Mouse (Mus musculus) midbrain, embryonic 16.5 days (tissue): ENCODE data around the gene Spag7. TPM values are rescaled to one million over a fixed set of nuclear protein-coding genes. Genes with fewer than 3 reads are reported as not detected.

ENCODE experiments used
- ATAC-seq: fragments of 200-750 bp; cut with Nextera tagmentation; 2 replicates; pipeline ENCODE4 v1.8.0; 2017; ENCODE audit warnings: moderate TSS enrichment
- H3K27ac ChIP-seq: fragments of 300-500 bp; sonication (generic); 2 replicates; pipeline ENCODE4 v1.5.1; 2014; ENCODE audit warnings: mild to moderate bottlenecking, low read length, mixed read lengths
- H3K27me3 ChIP-seq: fragments of 300-500 bp; sonication (generic); 2 replicates; pipeline ENCODE4 v1.6.1; 2014; ENCODE audit warnings: low read depth, low read length, mixed read lengths; ENCODE audit not compliant: control insufficient read depth, insufficient read depth
- H3K36me3 ChIP-seq: fragments of 300-500 bp; sonication (generic); 2 replicates; pipeline ENCODE4 v1.6.1; 2014; ENCODE audit warnings: mild to moderate bottlenecking, low read length, moderate library complexity, mixed read lengths; ENCODE audit not compliant: control insufficient read depth, insufficient read depth
- H3K4me1 ChIP-seq: fragments of 300-500 bp; sonication (generic); 2 replicates; pipeline ENCODE4 v1.6.1; 2014; ENCODE audit warnings: mild to moderate bottlenecking, low read length, mixed read lengths; ENCODE audit not compliant: control insufficient read depth, insufficient read depth
- H3K4me2 ChIP-seq: fragments of 300-500 bp; sonication (generic); 2 replicates; pipeline ENCODE4 v1.6.1; 2014; ENCODE audit warnings: mild to moderate bottlenecking, low read length, mixed read lengths
- H3K4me3 ChIP-seq: fragments of 300-500 bp; sonication (generic); 2 replicates; pipeline ENCODE4 v1.5.1; 2014; ENCODE audit warnings: low read depth, mild to moderate bottlenecking, low read length, moderate library complexity, mixed read lengths
- H3K9ac ChIP-seq: fragments of 300-500 bp; sonication (generic); 2 replicates; pipeline ENCODE4 v1.6.1; 2014; ENCODE audit warnings: low read depth, low read length, mixed read lengths
- H3K9me3 ChIP-seq: fragments of 300-500 bp; sonication (generic); replicated peaks from 2 replicates; pipeline ENCODE4 v1.6.1; 2014; ENCODE audit warnings: mild to moderate bottlenecking, low read length, mixed read lengths; ENCODE audit not compliant: control insufficient read depth, poor library complexity, severe bottlenecking
- WGBS: fragments of 180-500 bp; shearing (Covaris S2); extraction: QIAGEN DNeasy Blood & Tissue Kit; methylation state at CpG from one replicate; pipeline ENCODE4 v1.1.7; 2014; 5-methylcytosine and 5-hydroxymethylcytosine counted together
- polyA plus RNA-seq: library from polyadenylated mRNA; unstranded; fragments of >200 nt; fragmentation: Nextera tagmentation; extraction: Ambion mirVana; gene quantifications from 2 replicates; pipeline ENCODE4 v1.2.1, GENCODE M21; 2015

The Spag7 gene
- polyA plus RNA-seq, 1 experiment from 2014 or later, result 151 TPM

GRCm38 (mm10) chr11:70656456-70656927, 12.7 kb downstream of the Spag7 start:
- WGBS, result 8% methylated on average over 16 of the region's 16 CpGs
- Histone ChIP-seq H3K36me3 (peaks cover under 1% of the 10 kb centered on the region; the same call in 1 of the 2 replicates), H3K9ac (0 out of 2 replicates have a peak overlapping the region, but pooled peaks have one; percentile 21), H3K4me2 (peak overlapping the region; percentile 83), H3K9me3 (no peaks in the 10 kb centered on the region), H3K4me1 (peaks cover 29% of the 10 kb centered on the region), H3K27ac (no peak overlapping the region), H3K27me3 (no peaks in the 10 kb centered on the region), H3K4me3 (peak overlapping the region; percentile 95; the same call in 1 of the 2 replicates)
- no peak for ATAC-seq

- H3K27ac ChIP-seq, result peak overlapping the region; percentile 95
- peak overlapping the region; percentile 59 for H3K9ac ChIP-seq
- H3K36me3 ChIP-seq, result peaks cover 5% of the 10 kb centered on the region
- peak overlapping the region; percentile 95 for H3K4me3 ChIP-seq
- H3K4me2 ChIP-seq, result peak overlapping the region; percentile 83
- H3K9me3 ChIP-seq, result no peaks in the 10 kb centered on the region
- WGBS, result under 1% methylated on average over 61 of the region's 61 CpGs
- H3K27me3 ChIP-seq, result no peaks in the 10 kb centered on the region
- peaks cover 29% of the 10 kb centered on the region for H3K4me1 ChIP-seq
- ATAC-seq, result no peak
These were observed 13.4 kb downstream of the Spag7 start for GRCm38 (mm10) chr11:70655571-70656455.

GRCm38 (mm10) chr11:70654923-70655570, 14.2 kb downstream of the Spag7 start:
- H3K9ac ChIP-seq, result peak overlapping the region; percentile 94
- peak overlapping the region; percentile 95 for H3K27ac ChIP-seq
- under 1% methylated on average over 45 of the region's 48 CpGs for WGBS
- H3K27me3 ChIP-seq, result no peaks in the 10 kb centered on the region
- H3K36me3 ChIP-seq, result peaks cover 11% of the 10 kb centered on the region
- no peaks in the 10 kb centered on the region for H3K9me3 ChIP-seq
- H3K4me3 ChIP-seq, result peak overlapping the region; percentile 95
- H3K4me2 ChIP-seq, result peak overlapping the region; percentile 83
- ATAC-seq, result peak; percentile 47
- H3K4me1 ChIP-seq, result peaks cover 29% of the 10 kb centered on the region

- ATAC-seq, result peak; percentile 76
- Histone ChIP-seq H3K4me2 (peak within 1 kb of the TSS; percentile 83), H3K36me3 (peaks cover 12% of the 10 kb centered on the region), H3K4me3 (peak within 1 kb of the TSS; percentile 95), H3K9ac (peak within 1 kb of the TSS; percentile 94), H3K27me3 (no peaks in the 10 kb centered on the region), H3K9me3 (no peaks in the 10 kb centered on the region), H3K4me1 (peaks cover 29% of the 10 kb centered on the region), H3K27ac (peak within 1 kb of the TSS; percentile 95)
- WGBS, result under 1% methylated on average over 47 of the region's 61 CpGs
These were observed 14.9 kb downstream of the Spag7 start, which contains the start of gene Pfn1 for GRCm38 (mm10) chr11:70654198-70654922. Gene Pfn1 (minus strand): TSS chr11:70654644.

- peaks cover 33% of the 10 kb centered on the region for H3K4me1 ChIP-seq
- no peaks in the 10 kb centered on the region for H3K9me3 ChIP-seq
- peak overlapping the region; percentile 94 for H3K9ac ChIP-seq
- H3K27me3 ChIP-seq, result no peaks in the 10 kb centered on the region
- ATAC-seq, result peak; percentile 60
- H3K27ac ChIP-seq, result peak overlapping the region; percentile 95
- WGBS, result 0% methylated on average over 45 of the region's 63 CpGs
- peak overlapping the region; percentile 95 for H3K4me3 ChIP-seq
- peak overlapping the region; percentile 83 for H3K4me2 ChIP-seq
- peaks cover 14% of the 10 kb centered on the region for H3K36me3 ChIP-seq
These were observed 15.6 kb downstream of the Spag7 start for GRCm38 (mm10) chr11:70653345-70654197.

- peaks cover 39% of the 10 kb centered on the region for H3K4me1 ChIP-seq
- 58% methylated on average over 6 of the region's 6 CpGs for WGBS
These were observed 16.3 kb downstream of the Spag7 start for GRCm38 (mm10) chr11:70652884-70653344.

GRCm38 (mm10) chr11:70652029-70652883, 17.0 kb downstream of the Spag7 start:
- no peak for ATAC-seq
- Histone ChIP-seq H3K9me3 (no peaks in the 10 kb centered on the region), H3K27me3 (no peaks in the 10 kb centered on the region), H3K4me2 (peak overlapping the region; percentile 83), H3K36me3 (peaks cover 14% of the 10 kb centered on the region), H3K4me3 (peak overlapping the region; percentile 95), H3K27ac (no peak overlapping the region), H3K4me1 (peaks cover 40% of the 10 kb centered on the region), H3K9ac (no peak overlapping the region; the same call in 1 of the 2 replicates)
- WGBS, result 76% methylated on average over 12 of the region's 12 CpGs

More at GRCm38 (mm10) chr11:70652884-70653344, 16.3 kb downstream of the Spag7 start:
- no peaks in the 10 kb centered on the region for H3K27me3 ChIP-seq
- H3K27ac ChIP-seq, result peak overlapping the region; percentile 95
- no peaks in the 10 kb centered on the region for H3K9me3 ChIP-seq
- peak overlapping the region; percentile 95 for H3K4me3 ChIP-seq
- peak overlapping the region; percentile 83 for H3K4me2 ChIP-seq
- H3K36me3 ChIP-seq, result peaks cover 14% of the 10 kb centered on the region
- no peak for ATAC-seq
- peak overlapping the region; percentile 94 for H3K9ac ChIP-seq
